Mouse (Mus musculus): ENCODE data around the gene Ttyh1. TPM values are rescaled to one million over a fixed set of nuclear protein-coding genes. Genes with fewer than 3 reads are reported as not detected.

Gene Ttyh1
- polyA plus RNA-seq, 1 experiment from 2014 or later, result 1.1 TPM

DNA sequence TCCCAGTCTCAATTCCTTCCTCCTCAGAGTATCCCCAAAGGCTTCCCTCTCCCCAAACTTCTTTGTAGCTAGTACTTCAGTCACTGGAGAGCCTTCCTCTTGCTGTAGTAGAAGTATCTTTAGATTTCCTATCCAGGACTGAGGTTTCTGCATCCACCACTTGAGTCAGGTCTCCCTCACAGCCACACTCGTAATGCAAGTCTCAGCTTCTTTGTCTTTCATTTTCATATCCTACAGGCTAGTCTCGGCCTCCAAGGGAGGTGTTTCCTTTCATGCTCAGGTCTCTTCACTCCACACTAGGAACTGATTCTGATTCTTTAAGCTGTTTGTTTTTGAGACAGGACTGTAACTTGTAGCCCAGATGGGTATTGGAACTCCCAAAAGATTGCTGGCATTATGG lies 19.0 kb downstream of the Ttyh1 start:
- peak overlapping the region; percentile 83; the same call in 1 of the 2 replicates for H3K9ac ChIP-seq (replicated peaks; ENCODE audit: low read depth)
- H3K27ac ChIP-seq (ENCODE audit: low read length), result no peak overlapping the region
- H3K4me1 ChIP-seq (ENCODE audit: insufficient read depth, low read depth, low read length), result 0 out of 2 replicates have a peak, but pooled peaks cover 3% of the 10 kb centered on the region
- no peak for TF ChIP-seq CTCF (IDR thresholded peaks at IDR 0.05)
- no peak for TF ChIP-seq EP300 (IDR thresholded peaks at IDR 0.05)
- WGBS, result 62% methylated on average over 2 of the region's 2 CpGs
- peak overlapping the region; percentile 79; the same call in 1 of the 2 replicates for H3K4me3 ChIP-seq (ENCODE audit: low read depth, low read length)
- peaks cover 45% of the 10 kb centered on the region for H3K36me3 ChIP-seq (ENCODE audit: insufficient read depth, low read length)
- no peaks in the 10 kb centered on the region for H3K9me3 ChIP-seq (ENCODE audit: low read length)
- no peaks in the 10 kb centered on the region for H3K27me3 ChIP-seq (replicated peaks; ENCODE audit: insufficient read depth, low read length)
- ATAC-seq, result no peak
- H3K4me2 ChIP-seq (replicated peaks; ENCODE audit: low read depth, low read length), result peak overlapping the region; percentile 86
- DNase-seq (ENCODE audit: low spot score), result no peak

- Histone ChIP-seq H3K9ac (replicated peaks; ENCODE audit: low read depth) (no peak overlapping the region), H3K36me3 (ENCODE audit: insufficient read depth, low read length) (peaks cover 50% of the 10 kb centered on the region), H3K4me1 (ENCODE audit: insufficient read depth, low read depth, low read length) (0 out of 2 replicates have a peak, but pooled peaks cover 3% of the 10 kb centered on the region), H3K4me3 (ENCODE audit: low read depth, low read length) (no peak overlapping the region), H3K27me3 (replicated peaks; ENCODE audit: insufficient read depth, low read length) (no peaks in the 10 kb centered on the region), H3K4me2 (replicated peaks; ENCODE audit: low read depth, low read length) (no peak overlapping the region), H3K9me3 (ENCODE audit: low read length) (no peaks in the 10 kb centered on the region), H3K27ac (ENCODE audit: low read length) (no peak overlapping the region)
- ATAC-seq, result no peak
- no peak for DNase-seq (ENCODE audit: low spot score)
- TF ChIP-seq CTCF (IDR thresholded peaks at IDR 0.05) (no peak), EP300 (IDR thresholded peaks at IDR 0.05) (no peak)
- 91% methylated on average over 7 of the region's 7 CpGs for WGBS
These were observed 19.5 kb downstream of the Ttyh1 start for GRCm38 (mm10) chr7:4138671-4139070.

GRCm38 (mm10) chr7:4139391-4139790 lies 20.2 kb downstream of the Ttyh1 start:
- no peak for ATAC-seq
- no peak overlapping the region for H3K27ac ChIP-seq (ENCODE audit: low read length)
- no peak overlapping the region for H3K9ac ChIP-seq (replicated peaks; ENCODE audit: low read depth)
- H3K4me1 ChIP-seq (ENCODE audit: insufficient read depth, low read depth, low read length), result 0 out of 2 replicates have a peak, but pooled peaks cover 3% of the 10 kb centered on the region
- H3K9me3 ChIP-seq (ENCODE audit: low read length), result no peaks in the 10 kb centered on the region
- no peak for TF ChIP-seq EP300 (IDR thresholded peaks at IDR 0.05)
- TF ChIP-seq CTCF (IDR thresholded peaks at IDR 0.05), result no peak
- H3K36me3 ChIP-seq (ENCODE audit: insufficient read depth, low read length), result peaks cover 57% of the 10 kb centered on the region
- H3K4me2 ChIP-seq (replicated peaks; ENCODE audit: low read depth, low read length), result no peak overlapping the region
- no peaks in the 10 kb centered on the region for H3K27me3 ChIP-seq (replicated peaks; ENCODE audit: insufficient read depth, low read length)
- no peak overlapping the region for H3K4me3 ChIP-seq (ENCODE audit: low read depth, low read length)
- no peak for DNase-seq (ENCODE audit: low spot score)
- WGBS, result 94% methylated on average over 5 of the region's 5 CpGs

- Histone ChIP-seq H3K36me3 (ENCODE audit: insufficient read depth, low read length) (peaks cover 78% of the 10 kb centered on the region), H3K27me3 (replicated peaks; ENCODE audit: insufficient read depth, low read length) (no peaks in the 10 kb centered on the region), H3K4me3 (ENCODE audit: low read depth, low read length) (no peak overlapping the region), H3K9ac (replicated peaks; ENCODE audit: low read depth) (no peak overlapping the region), H3K4me2 (replicated peaks; ENCODE audit: low read depth, low read length) (no peak overlapping the region), H3K9me3 (ENCODE audit: low read length) (no peaks in the 10 kb centered on the region), H3K4me1 (ENCODE audit: insufficient read depth, low read depth, low read length) (0 out of 2 replicates have a peak, but pooled peaks cover 3% of the 10 kb centered on the region), H3K27ac (ENCODE audit: low read length) (no peak overlapping the region)
- DNase-seq (ENCODE audit: low spot score) (no peak), ATAC-seq (no peak)
- TF ChIP-seq EP300 (IDR thresholded peaks at IDR 0.05) (no peak), CTCF (IDR thresholded peaks at IDR 0.05) (no peak)
- 91% methylated on average over 6 of the region's 6 CpGs for WGBS
These were observed 22.6 kb downstream of the Ttyh1 start for GRCm38 (mm10) chr7:4141648-4142325.

GRCm38 (mm10) chr7:4142796-4143445 lies 23.7 kb downstream of the Ttyh1 start:
- ATAC-seq, result no peak

GRCm38 (mm10) chr7:4143506-4143905 lies 24.3 kb downstream of the Ttyh1 start:
- no peak overlapping the region for H3K4me3 ChIP-seq (ENCODE audit: low read depth, low read length)
- H3K27me3 ChIP-seq (replicated peaks; ENCODE audit: insufficient read depth, low read length), result no peaks in the 10 kb centered on the region
- DNase-seq (ENCODE audit: low spot score) (no peak), ATAC-seq (no peak)
- TF ChIP-seq CTCF (IDR thresholded peaks at IDR 0.05) (no peak), EP300 (IDR thresholded peaks at IDR 0.05) (no peak)
- no peak overlapping the region for H3K4me2 ChIP-seq (replicated peaks; ENCODE audit: low read depth, low read length)
- H3K4me1 ChIP-seq (ENCODE audit: insufficient read depth, low read depth, low read length), result peaks cover 5% of the 10 kb centered on the region; the same call in 1 of the 2 replicates
- H3K9ac ChIP-seq (replicated peaks; ENCODE audit: low read depth), result no peak overlapping the region
- H3K9me3 ChIP-seq (ENCODE audit: low read length), result no peaks in the 10 kb centered on the region
- H3K27ac ChIP-seq (ENCODE audit: low read length), result no peak overlapping the region
- 92% methylated on average over 19 of the region's 19 CpGs for WGBS
- H3K36me3 ChIP-seq (ENCODE audit: insufficient read depth, low read length), result peaks cover 86% of the 10 kb centered on the region

More at GRCm38 (mm10) chr7:4142796-4143445, 23.7 kb downstream of the Ttyh1 start:
- no peak for DNase-seq (ENCODE audit: low spot score)
- Histone ChIP-seq H3K9ac (replicated peaks; ENCODE audit: low read depth) (no peak overlapping the region), H3K4me2 (replicated peaks; ENCODE audit: low read depth, low read length) (no peak overlapping the region), H3K9me3 (ENCODE audit: low read length) (no peaks in the 10 kb centered on the region), H3K4me3 (ENCODE audit: low read depth, low read length) (no peak overlapping the region), H3K27ac (ENCODE audit: low read length) (no peak overlapping the region), H3K27me3 (replicated peaks; ENCODE audit: insufficient read depth, low read length) (no peaks in the 10 kb centered on the region), H3K36me3 (ENCODE audit: insufficient read depth, low read length) (peaks cover 88% of the 10 kb centered on the region), H3K4me1 (ENCODE audit: insufficient read depth, low read depth, low read length) (0 out of 2 replicates have a peak, but pooled peaks cover 2% of the 10 kb centered on the region)
- 94% methylated on average over 10 of the region's 10 CpGs for WGBS
- no peak for TF ChIP-seq EP300 (IDR thresholded peaks at IDR 0.05)
- no peak for TF ChIP-seq CTCF (IDR thresholded peaks at IDR 0.05)
